Mouse (Mus musculus) bone marrow macrophage, adult 2 months (primary cell): Measurements from ENCODE around the gene Fkbp15.

Source experiments
- CTCF ChIP-seq: IDR thresholded peaks from 2 replicates; pipeline ENCODE4 v1.5.1; 2012; ENCODE audit warnings: low read depth, mild to moderate bottlenecking, low read length, moderate library complexity
- POLR2A ChIP-seq: IDR thresholded peaks from 2 replicates; pipeline ENCODE4 v1.6.1; 2012; ENCODE audit warnings: mild to moderate bottlenecking, low read depth, low read length, borderline replicate concordance

GRCm38 (mm10) chr4:62278081-62278480 is 82.3 kb downstream of the Fkbp15 start:
- no peak for TF ChIP-seq CTCF
- TF ChIP-seq POLR2A = no peak
